Mouse (Mus musculus) testis, postnatal 14 days (tissue): ENCODE measurements around the gene Nr3c2.

Experiments
- DNase-seq: peaks from one replicate; pipeline ENCODE4 v3.0.0; 2021; ENCODE audit warnings: low spot score

The Nr3c2 gene

GRCm38 (mm10) chr8:76971761-76972404 is 72.6 kb downstream of the Nr3c2 start:
- no peak for DNase-seq

DNA sequence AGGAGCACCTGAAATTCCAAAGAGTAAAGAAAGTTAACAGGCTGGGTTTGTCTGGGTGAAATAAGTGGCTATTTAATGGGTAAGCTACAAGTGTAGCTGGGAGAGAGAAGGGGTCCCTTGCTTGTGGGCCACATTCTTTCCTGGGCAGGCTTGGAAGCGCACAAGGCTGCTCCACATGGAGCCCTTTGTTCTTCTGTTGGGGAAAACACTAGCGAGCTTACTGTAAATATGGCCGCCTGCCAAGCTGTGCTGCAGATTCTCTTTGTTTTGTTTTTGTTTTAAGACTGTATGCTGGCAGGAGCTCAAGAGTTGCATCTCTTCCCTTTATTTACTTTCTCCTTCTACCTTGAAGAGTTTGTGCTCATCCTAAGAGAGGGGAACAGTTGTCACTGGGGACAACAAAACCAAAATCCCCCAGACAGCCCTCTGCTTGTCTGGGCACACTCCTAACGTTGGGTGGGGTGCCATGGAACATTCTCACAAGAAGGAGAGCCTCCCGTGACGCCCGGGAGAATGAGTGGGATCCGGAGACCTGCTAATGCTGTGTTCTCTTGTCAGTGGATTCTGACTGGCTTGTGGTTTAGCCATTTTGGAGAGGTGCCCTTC is 73.8 kb downstream of the Nr3c2 start:
- DNase-seq = no peak

- DNase-seq = no peak
Measured at GRCm38 (mm10) chr8:76977907-76978306, 78.7 kb downstream of the Nr3c2 start.

- no peak for DNase-seq
Measured at GRCm38 (mm10) chr8:76984082-76984481, 84.8 kb downstream of the Nr3c2 start.

- DNase-seq = no peak
Measured at GRCm38 (mm10) chr8:76984851-76985250, 85.6 kb downstream of the Nr3c2 start.

GRCm38 (mm10) chr8:76987876-76988275 is 88.6 kb downstream of the Nr3c2 start:
- no peak for DNase-seq

DNA sequence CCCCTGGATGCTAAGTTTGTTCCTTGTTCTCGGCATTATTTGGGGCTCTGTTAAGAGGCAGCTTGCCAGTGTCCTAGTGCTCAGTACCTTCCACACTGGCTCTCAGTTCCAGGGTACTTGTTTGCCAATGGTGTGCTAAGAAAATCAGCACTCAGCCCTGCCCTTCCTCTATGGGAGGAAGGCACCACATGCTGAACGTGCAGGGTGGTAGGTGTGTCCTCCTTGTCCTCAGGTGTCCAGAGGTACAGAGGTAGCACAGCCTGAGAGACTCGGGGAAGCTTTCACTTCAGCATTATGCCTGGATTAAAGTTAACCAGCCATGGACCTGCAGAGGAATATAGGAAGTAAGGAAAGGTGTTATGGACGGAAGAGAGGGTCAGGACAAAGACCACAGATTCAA is 99.0 kb downstream of the Nr3c2 start:
- DNase-seq = no peak

- DNase-seq = no peak
Measured at GRCm38 (mm10) chr8:77009425-77009824, 110.2 kb downstream of the Nr3c2 start.

DNA sequence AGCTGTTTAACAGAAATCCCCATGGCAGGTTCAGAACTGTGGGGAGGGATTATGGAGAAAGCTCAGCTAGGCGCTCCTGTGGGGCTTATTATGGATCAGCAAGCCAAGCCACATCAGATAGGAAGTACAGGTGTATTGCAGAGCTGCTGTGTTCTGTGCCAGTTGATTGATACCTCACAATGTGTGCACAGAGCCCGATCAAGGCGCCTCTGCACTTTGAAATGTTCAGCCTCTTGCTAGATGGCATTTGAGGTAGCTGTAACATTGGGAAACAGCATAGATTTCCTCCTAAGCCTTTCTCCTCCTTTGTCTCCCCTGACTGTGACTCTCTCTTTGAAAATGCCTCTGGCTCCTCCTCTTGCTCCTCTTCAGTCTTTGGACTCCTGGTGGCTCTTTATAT is 112.7 kb downstream of the Nr3c2 start:
- no peak for DNase-seq

- no peak for DNase-seq
Measured at GRCm38 (mm10) chr8:77012641-77013040, 113.4 kb downstream of the Nr3c2 start.

DNA sequence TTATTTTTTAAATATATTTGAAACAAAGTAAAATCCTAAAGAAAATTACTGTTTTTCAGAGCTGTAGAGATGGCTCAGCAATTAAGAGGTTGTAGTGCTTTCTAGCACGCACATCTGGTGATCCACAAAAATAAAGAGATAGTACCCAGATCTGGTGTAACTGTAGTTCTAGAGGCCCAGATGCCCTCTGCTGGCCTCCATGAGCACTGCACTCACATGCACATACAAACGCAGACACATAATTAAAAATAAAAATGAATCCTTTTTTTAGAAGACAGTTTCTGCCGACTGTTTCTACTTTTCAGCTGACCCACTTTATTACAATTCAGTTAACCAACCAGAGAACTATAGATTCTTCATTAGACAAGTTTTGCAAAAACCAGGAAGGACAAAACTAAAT is 117.5 kb downstream of the Nr3c2 start:
- DNase-seq = no peak

DNA sequence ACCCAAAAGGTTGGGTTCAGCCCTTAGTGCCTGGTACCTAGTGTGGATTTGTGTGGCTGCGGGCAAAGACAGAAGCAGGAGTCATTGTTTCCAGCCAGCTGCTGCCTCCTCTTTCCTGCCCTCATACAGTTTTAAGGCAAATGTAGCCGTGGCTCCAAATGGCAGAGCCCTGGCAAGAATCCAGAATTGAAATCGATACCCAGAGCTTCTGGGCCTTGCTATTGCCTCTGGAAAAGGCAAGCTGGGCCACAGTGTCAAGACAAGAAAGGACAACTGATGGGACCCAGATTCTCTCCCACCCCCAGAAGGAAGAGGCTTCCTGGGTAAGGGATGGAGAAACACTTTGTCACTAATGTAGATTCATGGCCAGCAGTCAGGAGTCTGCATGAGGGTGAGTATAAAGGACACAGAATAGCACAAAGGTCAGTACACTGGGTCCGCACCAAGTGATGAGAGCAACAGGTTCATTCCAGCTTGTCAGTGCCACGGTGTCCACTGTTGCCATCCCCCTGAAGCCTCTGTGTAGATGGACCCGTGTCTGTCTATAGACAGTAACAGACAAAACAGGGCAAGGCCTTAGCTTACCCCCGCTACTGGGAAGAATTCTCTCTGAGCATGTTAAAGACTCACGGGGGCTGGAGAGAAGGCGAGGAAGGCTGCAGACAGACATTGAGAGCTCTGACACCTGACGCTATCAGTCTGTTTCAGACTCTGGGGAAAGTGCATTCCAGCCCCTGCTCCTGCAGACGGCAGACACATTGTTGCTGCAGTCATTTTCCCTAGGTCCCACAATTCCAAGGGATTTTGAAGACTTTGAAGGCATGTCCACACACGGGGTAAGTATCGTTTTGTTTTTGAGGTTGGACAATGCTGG is 124.8 kb downstream of the Nr3c2 start:
- DNase-seq = no peak

- DNase-seq = no peak
Measured at GRCm38 (mm10) chr8:77031213-77031612, 132.0 kb downstream of the Nr3c2 start.

DNA sequence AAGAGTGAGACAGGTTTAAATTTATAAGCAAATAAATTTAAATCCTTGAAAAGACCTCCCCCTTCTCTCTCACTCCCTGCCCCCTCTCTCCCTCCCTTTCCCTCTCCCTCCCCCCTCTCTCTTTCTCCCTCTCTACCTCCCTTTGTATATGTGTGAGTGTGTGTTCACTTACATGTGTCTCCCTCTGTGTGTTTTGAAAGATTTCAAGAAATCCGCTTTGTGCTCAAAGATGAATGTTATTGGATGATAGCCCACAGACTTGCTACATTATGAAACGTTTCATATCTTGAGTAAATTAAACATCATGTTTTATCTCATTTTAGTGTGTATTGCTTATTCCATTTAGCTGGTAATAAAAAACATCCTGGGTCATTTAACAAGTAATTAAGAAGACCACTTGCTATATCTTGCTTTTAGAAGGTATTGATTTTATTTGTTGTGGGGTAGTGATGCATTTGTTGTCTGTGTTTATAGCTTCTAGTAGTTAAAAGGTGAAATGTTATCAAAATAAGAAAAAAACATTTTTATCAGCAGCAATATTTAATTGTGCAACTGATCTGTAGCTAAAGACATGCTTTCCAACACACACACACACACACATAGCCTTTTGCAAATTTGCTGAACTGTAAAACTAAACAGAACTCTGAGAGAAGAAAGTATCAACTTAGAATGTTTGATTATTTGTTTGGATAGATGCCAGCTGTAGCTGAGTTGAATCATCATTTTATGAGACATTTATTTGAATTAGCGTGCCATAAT is 134.6 kb downstream of the Nr3c2 start:
- DNase-seq = no peak

- DNase-seq = no peak
Measured at GRCm38 (mm10) chr8:77034465-77034829, 135.2 kb downstream of the Nr3c2 start.

- no peak for DNase-seq
Measured at GRCm38 (mm10) chr8:77041214-77041613, 142.0 kb downstream of the Nr3c2 start.

- no peak for DNase-seq
Measured at GRCm38 (mm10) chr8:77044849-77045248, 145.6 kb downstream of the Nr3c2 start.

DNA sequence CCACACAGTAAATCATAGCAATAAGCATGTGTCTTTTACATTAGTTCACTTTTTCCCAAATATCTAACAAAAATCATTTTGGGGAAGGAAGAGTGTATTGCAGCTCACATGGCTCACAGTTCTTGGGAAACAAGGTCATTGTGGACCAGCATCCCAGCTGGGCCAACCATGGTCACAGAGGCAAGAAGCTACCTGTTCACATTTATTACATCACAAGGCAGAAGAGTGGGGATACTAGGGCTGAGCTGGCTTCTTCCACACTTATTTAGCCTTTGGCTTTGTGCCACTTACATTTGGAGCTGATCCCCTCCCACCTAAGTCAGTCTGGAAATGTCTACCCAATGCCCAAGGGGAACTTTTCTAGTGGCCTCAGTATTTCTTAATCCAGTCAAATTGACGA is 146.5 kb downstream of the Nr3c2 start:
- DNase-seq = no peak

GRCm38 (mm10) chr8:77046217-77046616 is 147.0 kb downstream of the Nr3c2 start:
- no peak for DNase-seq

GRCm38 (mm10) chr8:77046731-77047130 is 147.5 kb downstream of the Nr3c2 start:
- DNase-seq = no peak

- no peak for DNase-seq
Measured at GRCm38 (mm10) chr8:77051399-77052275, 152.4 kb downstream of the Nr3c2 start.
